Mouse (Mus musculus) layer of hippocampus, postnatal 14 days (tissue): ENCODE data around the gene Ror1. TPM values are rescaled to one million over a fixed set of nuclear protein-coding genes. Genes with fewer than 3 reads are reported as not detected.

Experiments
- DNase-seq, 2 experiments: peaks; one replicate each; pipeline ENCODE4 v3.0.0; 2021 to 2022; ENCODE audit warnings: low spot score in 2 of 2, mixed read lengths in 1 of 2
- total RNA-seq, 2 experiments: library from RNA; stranded (reverse); gene quantifications; 2 replicates each; pipeline ENCODE4 v1.2.3; 2021

Gene Ror1
- total RNA-seq, 2 experiments from 2014 or later = 2.6 to 2.9 TPM

DNA sequence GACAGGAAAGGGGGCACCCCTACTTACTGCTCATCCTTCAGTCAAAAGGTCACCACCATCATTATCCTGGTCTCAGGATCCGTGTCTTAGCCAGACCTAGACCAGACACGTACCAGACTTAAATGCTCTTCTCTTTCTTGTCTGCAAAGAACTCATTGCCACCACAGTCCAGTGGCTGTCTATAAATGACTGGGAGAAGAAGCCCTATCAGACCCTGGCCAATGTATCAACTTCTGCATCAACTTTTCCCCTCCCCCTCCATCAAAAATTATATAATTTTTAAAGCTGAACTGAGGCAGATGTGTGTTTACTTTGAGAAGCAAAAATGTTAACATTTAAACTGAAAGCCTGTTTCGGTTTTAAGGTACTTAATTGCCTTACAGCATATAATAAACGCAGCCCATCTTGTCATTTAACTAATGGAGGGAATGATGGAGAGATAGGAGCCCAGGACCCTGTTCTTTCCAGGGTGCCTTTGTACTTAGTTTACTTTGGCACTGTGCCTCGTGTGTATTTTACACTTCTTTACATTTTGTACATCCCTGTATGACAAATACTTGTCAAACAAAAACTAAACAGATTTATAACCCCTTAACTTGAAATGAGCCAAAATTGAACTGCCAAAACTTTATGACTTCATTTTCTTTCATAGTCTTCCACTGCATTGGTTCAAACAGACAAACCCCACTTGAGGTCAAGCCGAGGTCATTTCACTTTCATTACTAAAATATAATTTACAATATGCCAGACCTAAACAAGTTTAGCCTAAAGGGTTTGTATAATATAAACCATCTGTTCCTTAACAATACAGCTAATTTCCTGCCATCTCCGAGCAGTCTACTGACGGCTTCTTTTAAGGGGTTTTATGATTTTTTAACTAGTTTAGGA, 339.9 kb downstream of the Ror1 start:
- no peak for DNase-seq

DNA sequence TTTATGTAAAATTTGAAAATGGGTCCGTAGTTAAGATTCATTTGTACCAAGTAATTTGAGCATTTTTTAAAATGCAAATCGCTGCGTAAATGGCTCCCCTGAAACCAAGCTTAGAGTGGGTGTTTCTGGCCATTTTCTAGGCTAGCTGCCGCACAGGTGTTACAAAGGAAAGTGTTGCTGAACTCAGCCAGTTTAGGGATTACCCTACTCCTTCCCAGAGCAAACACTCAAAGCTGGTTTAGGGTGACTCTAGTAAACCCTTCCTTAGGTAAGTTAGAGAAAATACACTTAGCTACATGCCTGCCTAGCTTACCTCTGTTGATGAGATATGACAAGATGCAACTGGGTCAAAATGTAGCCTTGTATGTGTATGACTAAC, 340.6 kb downstream of the Ror1 start:
- no peak for DNase-seq

DNA sequence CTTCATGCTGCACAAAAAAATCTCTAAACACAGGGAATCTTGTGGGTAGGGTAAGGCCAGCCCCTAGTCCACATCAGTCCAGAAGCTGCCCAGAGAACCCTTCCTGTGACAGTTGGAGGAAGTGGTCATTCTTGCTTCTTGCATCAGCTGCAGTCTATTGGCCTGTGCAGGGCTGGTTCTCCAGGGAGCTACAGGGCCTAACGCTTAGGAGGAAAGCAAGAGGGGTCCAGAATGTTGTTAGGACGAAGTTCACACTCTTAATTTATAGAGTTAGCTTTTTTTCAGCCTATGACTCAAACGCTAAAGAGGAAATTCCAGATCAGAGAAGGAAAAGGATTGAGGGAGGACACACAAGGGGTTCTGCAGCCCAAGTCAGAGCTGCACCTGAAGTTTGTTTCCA, 351.3 kb downstream of the Ror1 start:
- DNase-seq = no peak

DNA sequence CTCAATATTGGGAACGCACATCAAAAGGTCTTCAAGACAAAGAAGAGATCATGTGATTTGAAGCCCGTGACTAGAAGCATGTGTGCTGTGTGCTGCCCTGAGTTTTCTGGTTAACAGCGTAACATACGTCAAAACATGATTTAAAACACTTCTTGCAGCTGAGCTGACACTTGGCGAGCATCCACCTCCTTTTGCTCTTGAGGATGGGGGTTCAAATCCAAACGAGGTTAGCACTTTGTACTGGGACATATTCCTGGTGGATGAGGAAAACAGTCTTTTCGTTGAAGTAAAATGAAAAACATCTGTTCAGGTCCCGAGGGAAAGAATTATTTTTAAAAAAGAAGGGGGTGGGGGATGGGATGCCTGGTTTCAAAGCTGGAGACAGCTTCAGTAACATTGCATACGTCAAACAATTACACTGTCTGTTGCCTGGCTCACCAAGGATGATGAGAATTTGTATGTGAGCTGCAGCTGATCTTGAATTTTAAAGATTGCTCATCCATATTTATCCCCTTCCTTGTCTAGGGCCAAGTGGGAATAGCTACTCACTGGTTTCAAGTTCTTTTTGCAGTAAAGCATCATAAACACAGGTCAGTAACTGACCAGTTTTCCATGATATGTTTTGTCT, 367.0 kb downstream of the Ror1 start:
- no peak for DNase-seq

DNA sequence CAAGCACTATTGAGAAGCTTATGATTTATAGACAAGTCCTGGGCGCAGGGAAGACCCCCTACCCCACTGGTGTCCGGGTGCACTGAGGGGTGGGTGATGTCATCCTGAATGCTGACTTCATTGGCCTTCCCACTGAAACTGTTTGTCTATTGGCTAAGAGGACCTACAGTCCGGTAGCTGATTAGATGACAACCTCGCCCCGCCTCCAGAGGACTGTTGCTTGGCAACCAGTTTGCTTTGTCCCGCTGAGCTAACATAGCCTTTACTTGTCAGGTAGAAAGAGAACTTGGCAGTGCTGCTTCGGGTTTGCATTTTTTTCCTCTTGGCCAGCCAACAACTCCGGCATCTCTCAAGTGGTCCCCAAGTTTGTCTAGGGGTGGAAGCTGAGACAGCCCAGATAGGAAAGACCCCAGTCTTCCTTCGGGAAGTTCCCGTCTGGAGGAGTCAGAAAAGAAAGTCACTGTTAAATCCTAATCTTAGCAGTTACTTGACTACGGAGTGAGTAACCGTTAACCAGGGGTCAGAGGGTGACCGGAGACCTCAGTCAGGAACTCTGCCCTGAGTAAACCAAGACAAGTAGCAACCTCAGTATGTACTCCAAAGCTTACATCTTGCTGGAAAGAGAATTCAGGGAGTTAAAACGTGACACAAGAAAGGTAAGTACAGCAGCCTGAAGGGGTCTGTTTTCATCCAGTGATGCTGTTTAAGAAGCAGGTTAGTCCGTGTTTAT, 383.2 kb downstream of the Ror1 start, which contains the start of gene Ube2u:
Ube2u (plus strand) TSS at position 258 of the 730 bp plus-strand sequence.
- DNase-seq = peak; percentile 9 to 36

DNA sequence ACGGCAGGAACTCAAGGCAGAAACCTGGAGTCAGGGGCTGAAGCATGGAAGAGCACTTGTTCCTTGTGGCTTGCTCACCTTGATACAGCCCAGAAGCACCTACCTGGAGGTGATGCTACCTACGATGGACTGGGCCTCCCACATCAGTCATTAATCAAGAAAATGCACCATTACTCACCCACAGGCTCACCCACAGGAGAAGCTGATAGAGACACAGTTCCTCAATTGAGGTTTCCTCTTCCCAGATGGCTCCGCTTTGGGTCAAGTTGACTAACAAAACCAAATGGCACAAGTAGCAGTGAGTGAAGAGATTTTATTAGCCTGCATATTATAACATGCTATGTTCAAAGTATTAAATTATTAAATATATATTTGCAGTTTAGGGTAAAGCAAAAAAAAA, 392.9 kb downstream of the Ror1 start:
- DNase-seq = no peak

Other genes starting within 250 kb of the Ror1 start
- gene Pgm1, start 166.4 kb upstream of the Ror1 start, total RNA-seq = 10 to 100 TPM; 53.6 to 57.2 TPM
- 1 to 10 TPM; 4.8 to 4.9 TPM for gene Itgb3bp, start 166.0 kb upstream of the Ror1 start, total RNA-seq